Mouse (Mus musculus): Measurements from ENCODE around the gene Adgrg1.

GRCm38 (mm10) chr8:95001655-95002054 is 27.1 kb downstream of the Adgrg1 start:
- TF ChIP-seq CTCF (IDR thresholded peaks at IDR 0.05; ENCODE audit: borderline replicate concordance, control insufficient read depth, extremely low read depth, insufficient read depth, low read length, poor library complexity): peak; percentile 88; the same call in 1 of the 2 replicates
- no peak for TF ChIP-seq POLR2A (IDR thresholded peaks at IDR 0.05; ENCODE audit: control insufficient read depth, extremely low read depth, insufficient read depth, low read length, poor library complexity)

All from thymus, adult 2 months (tissue).